Mouse (Mus musculus) heart, embryonic 13.5 days (tissue): ENCODE measurements at regions not wholly inside any gene's neighbourhood (a gene's known extent, or its start where the extent isn't known, plus 50 kb on each side); places are given as distances from the start of the nearest gene placed in this dataset.

Experiments
- ATAC-seq: fragments of 200-750 bp; cut with Nextera tagmentation; 2 replicates; pipeline ENCODE4 v1.8.0; 2017; ENCODE audit warnings: moderate TSS enrichment; ENCODE audit not compliant: insufficient number of reproducible peaks, low FRiP score, low TSS enrichment; ENCODE audit errors: extremely low read depth
- H3K27ac ChIP-seq: fragments of 300-500 bp; sonication (generic); replicated peaks from 2 replicates; pipeline ENCODE4 v1.5.1; 2015; ENCODE audit warnings: moderate library complexity, mild to moderate bottlenecking, inconsistent platforms
- H3K27me3 ChIP-seq: fragments of 300-500 bp; sonication (generic); replicated peaks from 2 replicates; pipeline ENCODE4 v1.6.1; 2015; ENCODE audit warnings: mild to moderate bottlenecking, inconsistent platforms
- H3K36me3 ChIP-seq: fragments of 300-500 bp; sonication (generic); 2 replicates; pipeline ENCODE4 v1.6.1; 2015; ENCODE audit warnings: mild to moderate bottlenecking, inconsistent platforms
- H3K4me1 ChIP-seq: fragments of 300-500 bp; sonication (generic); 2 replicates; pipeline ENCODE4 v1.6.1; 2015; ENCODE audit warnings: inconsistent platforms
- H3K4me2 ChIP-seq: fragments of 300-500 bp; sonication (generic); 2 replicates; pipeline ENCODE4 v1.6.1; 2015; ENCODE audit warnings: inconsistent platforms, mild to moderate bottlenecking, moderate library complexity
- H3K4me3 ChIP-seq: fragments of 300-500 bp; sonication (generic); 2 replicates; pipeline ENCODE4 v1.5.1; 2015; ENCODE audit warnings: moderate library complexity, mild to moderate bottlenecking, inconsistent platforms
- H3K9ac ChIP-seq: fragments of 300-500 bp; sonication (generic); 2 replicates; pipeline ENCODE4 v1.6.1; 2015; ENCODE audit warnings: inconsistent platforms, mild to moderate bottlenecking, moderate library complexity
- H3K9me3 ChIP-seq: fragments of 300-500 bp; sonication (generic); 2 replicates; pipeline ENCODE4 v1.6.1; 2016; ENCODE audit warnings: inconsistent platforms
- WGBS: fragments of 180-500 bp; shearing (Covaris S2); methylation state at CpG from one replicate; pipeline ENCODE4 v1.1.7; 2015; ENCODE audit warnings: mixed read lengths; 5-methylcytosine and 5-hydroxymethylcytosine counted together

GRCm38 (mm10) chr3:124018618-124019017 lies 302.0 kb upstream of the Tram1l1 start:
- ATAC-seq: no peak
- Histone ChIP-seq H3K9me3 (no peaks in the 10 kb centered on the region), H3K4me2 (no peak overlapping the region), H3K9ac (no peak overlapping the region), H3K27ac (no peak overlapping the region), H3K36me3 (no peaks in the 10 kb centered on the region), H3K4me3 (no peak overlapping the region), H3K4me1 (no peaks in the 10 kb centered on the region), H3K27me3 (no peaks in the 10 kb centered on the region)
- WGBS: 82% methylated on average over 1 of the region's 1 CpGs

DNA sequence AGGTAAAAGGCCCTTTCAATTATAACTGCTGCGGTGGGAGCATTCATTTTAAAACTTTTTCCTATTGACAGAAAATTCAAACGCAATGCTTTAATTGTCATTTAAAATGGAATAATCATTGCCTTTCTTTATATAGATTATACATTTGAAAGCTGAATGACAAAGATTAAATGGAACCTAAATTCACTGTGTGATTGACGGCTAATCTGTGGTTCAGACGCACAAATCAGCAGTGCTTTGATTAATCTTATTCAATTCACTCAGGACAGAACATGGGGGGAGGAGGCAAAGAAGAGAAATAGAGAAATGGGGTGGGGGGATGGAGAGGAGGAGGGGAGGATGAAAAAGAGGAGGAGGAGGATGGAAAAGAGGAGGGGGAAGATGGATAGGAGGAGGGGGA lies 294.5 kb upstream of the Tram1l1 start:
- WGBS: 72% methylated on average over 4 of the region's 4 CpGs
- no peaks in the 10 kb centered on the region for H3K27me3 ChIP-seq
- ATAC-seq: no peak

GRCm38 (mm10) chr3:124067061-124067460 lies 253.6 kb upstream of the Tram1l1 start:
- H3K4me1 ChIP-seq: no peaks in the 10 kb centered on the region
- no peak for ATAC-seq
- H3K27ac ChIP-seq: no peak overlapping the region
- no peaks in the 10 kb centered on the region for H3K27me3 ChIP-seq
- no peaks in the 10 kb centered on the region for H3K9me3 ChIP-seq
- no peaks in the 10 kb centered on the region for H3K36me3 ChIP-seq
- 64% methylated on average over 3 of the region's 3 CpGs for WGBS
- no peak overlapping the region for H3K9ac ChIP-seq
- H3K4me2 ChIP-seq: no peak overlapping the region
- no peak overlapping the region for H3K4me3 ChIP-seq

More for the DNA sequence above, 294.5 kb upstream of the Tram1l1 start:
- H3K27ac ChIP-seq: no peak overlapping the region
- H3K4me3 ChIP-seq: no peak overlapping the region
- no peaks in the 10 kb centered on the region for H3K4me1 ChIP-seq
- no peak overlapping the region for H3K4me2 ChIP-seq
- H3K9ac ChIP-seq: no peak overlapping the region
- H3K9me3 ChIP-seq: no peaks in the 10 kb centered on the region
- H3K36me3 ChIP-seq: no peaks in the 10 kb centered on the region

DNA sequence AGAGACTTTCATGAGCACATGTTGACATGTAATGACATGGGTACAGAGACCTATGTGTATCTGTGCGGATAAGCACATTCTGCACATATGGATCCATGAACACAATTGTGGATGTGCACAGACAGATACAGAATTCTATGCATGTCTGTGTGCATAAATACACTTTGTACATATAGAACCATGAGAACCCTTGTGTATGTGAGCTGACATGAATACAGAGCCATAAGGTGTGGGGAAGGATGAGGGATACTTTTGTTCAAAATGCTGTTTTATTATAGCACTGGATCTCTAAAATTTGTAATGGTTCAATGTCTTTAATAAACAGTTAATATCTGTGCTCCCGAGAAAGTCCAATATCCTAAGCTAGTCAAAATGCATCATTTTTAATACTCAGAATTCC lies 253.1 kb upstream of the Tram1l1 start:
- ATAC-seq: no peak
- WGBS: 76% methylated on average over 2 of the region's 2 CpGs
- no peaks in the 10 kb centered on the region for H3K27me3 ChIP-seq

DNA sequence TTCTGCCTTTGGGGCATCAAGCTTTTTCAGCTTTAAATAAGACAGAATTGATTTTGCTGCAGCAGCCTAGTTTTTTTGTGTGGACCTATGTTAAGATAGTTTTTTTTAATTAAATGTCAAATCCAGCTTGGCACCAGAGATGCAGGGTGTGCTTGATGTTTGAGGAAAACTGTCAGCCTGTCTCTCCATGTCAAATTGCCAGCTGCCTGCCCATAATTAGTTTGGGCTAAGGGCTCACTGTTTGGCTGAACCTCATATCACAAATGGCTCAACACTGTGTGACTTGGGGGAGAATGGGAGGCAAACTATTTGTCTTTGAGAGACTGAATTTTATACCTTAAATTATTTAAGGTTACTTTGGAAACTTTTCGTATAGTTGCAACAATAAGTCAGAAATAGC lies 252.7 kb upstream of the Tram1l1 start:
- H3K4me3 ChIP-seq: no peak overlapping the region
- H3K36me3 ChIP-seq: no peaks in the 10 kb centered on the region
- no peak for ATAC-seq
- 63% methylated on average over 1 of the region's 1 CpGs for WGBS
- no peaks in the 10 kb centered on the region for H3K9me3 ChIP-seq
- H3K27me3 ChIP-seq: no peaks in the 10 kb centered on the region
- H3K4me2 ChIP-seq: no peak overlapping the region
- H3K27ac ChIP-seq: no peak overlapping the region
- no peak overlapping the region for H3K9ac ChIP-seq
- no peaks in the 10 kb centered on the region for H3K4me1 ChIP-seq

More for the DNA sequence above, 253.1 kb upstream of the Tram1l1 start:
- Histone ChIP-seq H3K9ac (no peak overlapping the region), H3K9me3 (no peaks in the 10 kb centered on the region), H3K4me2 (no peak overlapping the region), H3K4me3 (no peak overlapping the region), H3K4me1 (no peaks in the 10 kb centered on the region), H3K36me3 (no peaks in the 10 kb centered on the region), H3K27ac (no peak overlapping the region)

- Histone ChIP-seq H3K4me2 (no peak overlapping the region), H3K27me3 (no peaks in the 10 kb centered on the region), H3K4me3 (no peak overlapping the region), H3K9me3 (no peaks in the 10 kb centered on the region), H3K9ac (no peak overlapping the region), H3K4me1 (no peaks in the 10 kb centered on the region), H3K36me3 (no peaks in the 10 kb centered on the region), H3K27ac (no peak overlapping the region)
- ATAC-seq: no peak
- WGBS: 63% methylated on average over 1 of the region's 1 CpGs
These were observed 251.5 kb upstream of the Tram1l1 start for GRCm38 (mm10) chr3:124069182-124069581.

- no peak overlapping the region for H3K4me2 ChIP-seq
- 57% methylated on average over 6 of the region's 6 CpGs for WGBS
- no peak overlapping the region for H3K9ac ChIP-seq
- H3K9me3 ChIP-seq: no peaks in the 10 kb centered on the region
- no peak overlapping the region for H3K27ac ChIP-seq
- no peaks in the 10 kb centered on the region for H3K27me3 ChIP-seq
- no peaks in the 10 kb centered on the region for H3K36me3 ChIP-seq
- ATAC-seq: no peak
- no peak overlapping the region for H3K4me3 ChIP-seq
- H3K4me1 ChIP-seq: peaks cover 5% of the 10 kb centered on the region
These were observed 244.6 kb upstream of the Tram1l1 start for GRCm38 (mm10) chr3:124075974-124076606.

- no peak for ATAC-seq
- 66% methylated on average over 9 of the region's 9 CpGs for WGBS
- Histone ChIP-seq H3K4me2 (no peak overlapping the region), H3K27me3 (no peaks in the 10 kb centered on the region), H3K9me3 (no peaks in the 10 kb centered on the region), H3K4me3 (no peak overlapping the region), H3K9ac (no peak overlapping the region), H3K27ac (no peak overlapping the region), H3K36me3 (no peaks in the 10 kb centered on the region), H3K4me1 (no peaks in the 10 kb centered on the region)
These were observed 228.1 kb upstream of the Tram1l1 start for GRCm38 (mm10) chr3:124092404-124093121.

- H3K4me2 ChIP-seq: no peak overlapping the region
- no peak for ATAC-seq
- H3K36me3 ChIP-seq: no peaks in the 10 kb centered on the region
- H3K4me3 ChIP-seq: no peak overlapping the region
- no peaks in the 10 kb centered on the region for H3K4me1 ChIP-seq
- 77% methylated on average over 1 of the region's 1 CpGs for WGBS
- no peak overlapping the region for H3K9ac ChIP-seq
- H3K27me3 ChIP-seq: no peaks in the 10 kb centered on the region
- no peak overlapping the region for H3K27ac ChIP-seq
- H3K9me3 ChIP-seq: no peaks in the 10 kb centered on the region
These were observed 206.7 kb upstream of the Tram1l1 start for GRCm38 (mm10) chr3:124113995-124114394.

- Histone ChIP-seq H3K4me3 (no peak overlapping the region), H3K36me3 (no peaks in the 10 kb centered on the region), H3K4me1 (no peaks in the 10 kb centered on the region), H3K4me2 (no peak overlapping the region), H3K9me3 (no peaks in the 10 kb centered on the region), H3K27ac (no peak overlapping the region), H3K27me3 (no peaks in the 10 kb centered on the region), H3K9ac (no peak overlapping the region)
- WGBS: 67% methylated on average over 2 of the region's 2 CpGs
- ATAC-seq: no peak
These were observed 164.4 kb upstream of the Tram1l1 start for GRCm38 (mm10) chr3:124156255-124156654.

DNA sequence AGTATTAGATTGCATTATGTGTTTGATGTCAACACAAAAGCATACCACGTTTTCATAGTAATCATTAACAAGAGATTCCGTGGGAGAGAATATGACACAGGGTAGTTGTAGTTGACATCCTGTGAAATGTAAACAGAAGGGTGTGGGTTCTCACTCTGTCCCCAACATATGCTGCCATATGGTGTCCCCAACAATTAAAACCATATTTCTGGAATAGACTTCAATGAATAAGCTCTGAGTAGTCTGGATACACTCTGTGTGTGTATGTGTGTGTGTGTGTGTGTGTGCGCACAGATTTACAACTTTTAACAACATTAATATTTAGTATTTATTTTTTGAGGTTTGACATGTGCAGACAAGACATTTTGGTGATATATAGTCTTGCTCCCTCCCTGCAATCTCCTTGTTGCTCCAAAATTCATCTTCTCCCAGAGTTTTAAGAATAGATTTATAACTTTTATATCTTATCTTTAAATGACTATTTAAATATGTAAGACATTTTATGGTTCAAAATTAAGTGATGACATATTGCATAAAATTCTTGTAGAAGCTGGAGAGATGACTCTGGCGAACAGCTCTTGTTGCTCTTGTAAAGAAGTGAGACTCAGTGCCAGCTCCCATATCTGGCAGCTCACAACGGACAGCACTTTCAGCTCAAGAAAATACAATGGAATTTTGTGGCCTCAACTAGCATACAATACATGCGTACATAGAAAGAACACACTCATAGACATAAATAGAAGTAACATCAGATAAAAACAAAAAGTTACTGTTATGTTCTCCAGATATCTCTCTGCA lies 162.6 kb upstream of the Tram1l1 start:
- Histone ChIP-seq H3K27ac (no peak overlapping the region), H3K4me1 (no peaks in the 10 kb centered on the region), H3K4me2 (no peak overlapping the region), H3K4me3 (no peak overlapping the region), H3K9me3 (no peaks in the 10 kb centered on the region), H3K9ac (no peak overlapping the region), H3K36me3 (no peaks in the 10 kb centered on the region), H3K27me3 (no peaks in the 10 kb centered on the region)
- 72% methylated on average over 6 of the region's 6 CpGs for WGBS
- no peak for ATAC-seq
